In the genomic region with DNA sequence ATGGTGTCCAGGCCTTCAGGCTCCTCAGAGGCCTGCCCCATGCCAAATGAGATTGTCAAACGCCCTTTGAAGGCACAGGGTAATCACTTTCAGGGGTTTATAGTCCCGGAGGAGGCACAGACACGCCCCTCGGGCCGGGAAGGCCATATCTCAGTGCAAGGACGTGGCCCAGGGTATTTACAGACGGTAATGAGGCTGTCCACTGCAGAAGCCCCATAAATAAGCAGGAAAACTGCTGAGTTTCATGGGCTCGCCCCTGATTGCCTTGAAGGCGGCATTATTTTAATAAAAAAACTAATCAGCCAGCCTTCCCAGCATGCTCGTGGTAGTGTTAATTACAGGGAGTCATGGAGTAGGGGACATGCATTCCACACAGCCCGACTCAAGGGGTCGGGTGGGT, we compare ENCODE assay signal across 19 mouse cellular contexts. TPM values are rescaled to one million over a fixed set of nuclear protein-coding genes. Genes with fewer than 3 reads are reported as not detected.
DNase-seq lines count a peak whose midpoint lies in the region; ATAC-seq and TF ChIP-seq lines count a peak whose summit lies in the region.
"Had no signal": no experiment of that assay in that cellular context is flagged by ENCODE, and none has a peak within 500 bp of the region (broad histone marks: within the 10 kb centered on the region; RNA-seq: fewer than 3 reads in every experiment).

No protein-coding gene starts in this region.

- no peak overlapping the region for H3K27ac ChIP-seq in intestine, embryonic 16.5 days (ENCODE audit: low read length)
- no peak overlapping the region for H3K27ac ChIP-seq in intestine, embryonic 15.5 days
- H3K27ac ChIP-seq in limb, embryonic 10.5 days = peak overlapping the region; percentile 54
- H3K27ac ChIP-seq in neural tube, embryonic 13.5 days (replicated peaks) = 0 out of 2 replicates have a peak overlapping the region, but pooled peaks have one; percentile 13
- H3K27ac ChIP-seq in heart, embryonic 11.5 days (ENCODE audit: low read depth, low read length) = no peak overlapping the region
- no peak overlapping the region for H3K27ac ChIP-seq in lung, postnatal 0 days (ENCODE audit: low read length)
- H3K27ac ChIP-seq: embryonic facial prominence, embryonic 12.5 days; gastrocnemius, adult 2 months; hindbrain, embryonic 15.5 days had no signal

- no peak overlapping the region for H3K9ac ChIP-seq in intestine, embryonic 16.5 days (ENCODE audit: low read depth, low read length)
- no peak overlapping the region for H3K9ac ChIP-seq in intestine, embryonic 15.5 days
- no peak overlapping the region for H3K9ac ChIP-seq in neural tube, embryonic 13.5 days
- no peak overlapping the region for H3K9ac ChIP-seq in heart, embryonic 11.5 days (ENCODE audit: low read depth, low read length)
- no peak overlapping the region for H3K9ac ChIP-seq in lung, postnatal 0 days (replicated peaks; ENCODE audit: low read depth)
- H3K9ac ChIP-seq: embryonic facial prominence, embryonic 12.5 days; hindbrain, embryonic 15.5 days had no signal

- DNase-seq in forelimb bud, embryonic 11.5 days (ENCODE audit: low read depth, low spot score) = peak; percentile 63
- peak; percentile 49 for DNase-seq in limb, embryonic 10.5 days (ENCODE audit: low spot score)
- no peak for DNase-seq in lung, postnatal 0 days (ENCODE audit: low spot score)
- DNase-seq: adrenal gland, adult 2 months; adrenal gland, postnatal 25 days; cerebellum, adult 2 months; cerebellum, postnatal 10 days; gastrocnemius, adult 2 months; gastrocnemius, postnatal 25 days; heart, postnatal 10 days; heart, postnatal 4 days had no signal

- H3K36me3 ChIP-seq in intestine, embryonic 16.5 days (ENCODE audit: control insufficient read depth, insufficient read depth, low read length) = no peaks in the 10 kb centered on the region
- H3K36me3 ChIP-seq in intestine, embryonic 15.5 days = no peaks in the 10 kb centered on the region
- H3K36me3 ChIP-seq in limb, embryonic 10.5 days = no peaks in the 10 kb centered on the region
- no peaks in the 10 kb centered on the region for H3K36me3 ChIP-seq in neural tube, embryonic 13.5 days
- no peaks in the 10 kb centered on the region for H3K36me3 ChIP-seq in heart, embryonic 11.5 days (ENCODE audit: control insufficient read depth, insufficient read depth, low read length)
- no peaks in the 10 kb centered on the region for H3K36me3 ChIP-seq in lung, postnatal 0 days (ENCODE audit: insufficient read depth, low read length)
- H3K36me3 ChIP-seq: embryonic facial prominence, embryonic 12.5 days; hindbrain, embryonic 15.5 days had no signal

- no peak overlapping the region for H3K4me2 ChIP-seq in intestine, embryonic 16.5 days (ENCODE audit: low read depth, low read length)
- H3K4me2 ChIP-seq in intestine, embryonic 15.5 days (replicated peaks) = no peak overlapping the region
- no peak overlapping the region for H3K4me2 ChIP-seq in neural tube, embryonic 13.5 days
- no peak overlapping the region for H3K4me2 ChIP-seq in heart, embryonic 11.5 days
- H3K4me2 ChIP-seq in lung, postnatal 0 days (replicated peaks; ENCODE audit: low read depth, low read length) = no peak overlapping the region
- H3K4me2 ChIP-seq: embryonic facial prominence, embryonic 12.5 days; hindbrain, embryonic 15.5 days had no signal

- 27% methylated on average over 12 of the region's 12 CpGs for WGBS in intestine, embryonic 16.5 days
- 30% methylated on average over 12 of the region's 12 CpGs for WGBS in intestine, embryonic 15.5 days
- 27% methylated on average over 12 of the region's 12 CpGs for WGBS in limb, embryonic 10.5 days
- WGBS in neural tube, embryonic 13.5 days = 10% methylated on average over 12 of the region's 12 CpGs
- 64% methylated on average over 12 of the region's 12 CpGs for WGBS in heart, embryonic 11.5 days (ENCODE audit: insufficient replicate concordance)
- WGBS in lung, postnatal 0 days = 71% methylated on average over 12 of the region's 12 CpGs

- H3K4me1 ChIP-seq in intestine, embryonic 16.5 days (ENCODE audit: control insufficient read depth, insufficient read depth, low read length) = peaks cover 9% of the 10 kb centered on the region; the same call in 1 of the 2 replicates
- H3K4me1 ChIP-seq in intestine, embryonic 15.5 days (replicated peaks) = peaks cover 12% of the 10 kb centered on the region; the same call in 1 of the 2 replicates
- peaks cover 72% of the 10 kb centered on the region for H3K4me1 ChIP-seq in limb, embryonic 10.5 days
- peaks cover 52% of the 10 kb centered on the region for H3K4me1 ChIP-seq in neural tube, embryonic 13.5 days (replicated peaks)
- H3K4me1 ChIP-seq in heart, embryonic 11.5 days (ENCODE audit: control insufficient read depth, insufficient read depth, low read length) = no peaks in the 10 kb centered on the region
- no peaks in the 10 kb centered on the region for H3K4me1 ChIP-seq in lung, postnatal 0 days (ENCODE audit: insufficient read depth, low read depth, low read length)
- H3K4me1 ChIP-seq: embryonic facial prominence, embryonic 12.5 days had no signal

- peak; percentile 35; the same call in 1 of the 2 replicates for ATAC-seq in intestine, embryonic 16.5 days
- ATAC-seq in intestine, embryonic 15.5 days = no peak
- ATAC-seq in neural tube, embryonic 13.5 days (ENCODE audit: low read depth) = no peak
- ATAC-seq in heart, embryonic 11.5 days (replicated peaks; ENCODE audit: insufficient number of reproducible peaks, low FRiP score, low TSS enrichment) = no peak
- no peak for ATAC-seq in lung, postnatal 0 days
- ATAC-seq: forebrain, embryonic 16.5 days had no signal

- no peak for TF ChIP-seq CTCF in lung, postnatal 0 days (IDR thresholded peaks at IDR 0.05)

- no peak overlapping the region for H3K4me3 ChIP-seq in intestine, embryonic 16.5 days (ENCODE audit: low read length)
- H3K4me3 ChIP-seq in intestine, embryonic 15.5 days (replicated peaks) = no peak overlapping the region
- H3K4me3 ChIP-seq in limb, embryonic 10.5 days = no peak overlapping the region
- H3K4me3 ChIP-seq in neural tube, embryonic 13.5 days = no peak overlapping the region
- H3K4me3 ChIP-seq in heart, embryonic 11.5 days (ENCODE audit: low read depth, low read length) = no peak overlapping the region
- no peak overlapping the region for H3K4me3 ChIP-seq in lung, postnatal 0 days (ENCODE audit: low read depth, low read length)
- H3K4me3 ChIP-seq: embryonic facial prominence, embryonic 12.5 days; gastrocnemius, adult 2 months; hindbrain, embryonic 15.5 days had no signal

- H3K9me3 ChIP-seq in intestine, embryonic 16.5 days (ENCODE audit: control insufficient read depth, low read length) = no peaks in the 10 kb centered on the region
- H3K9me3 ChIP-seq in intestine, embryonic 15.5 days = no peaks in the 10 kb centered on the region
- H3K9me3 ChIP-seq in limb, embryonic 10.5 days (replicated peaks) = no peaks in the 10 kb centered on the region
- H3K9me3 ChIP-seq in neural tube, embryonic 13.5 days = no peaks in the 10 kb centered on the region
- no peaks in the 10 kb centered on the region for H3K9me3 ChIP-seq in heart, embryonic 11.5 days (replicated peaks; ENCODE audit: control insufficient read depth, low read length)
- no peaks in the 10 kb centered on the region for H3K9me3 ChIP-seq in lung, postnatal 0 days (ENCODE audit: low read length)
- H3K9me3 ChIP-seq: embryonic facial prominence, embryonic 12.5 days; hindbrain, embryonic 15.5 days had no signal

- TF ChIP-seq EP300 in lung, postnatal 0 days (IDR thresholded peaks at IDR 0.05) = no peak

- no peaks in the 10 kb centered on the region for H3K27me3 ChIP-seq in intestine, embryonic 16.5 days (replicated peaks; ENCODE audit: control insufficient read depth, insufficient read depth, low read length)
- no peaks in the 10 kb centered on the region for H3K27me3 ChIP-seq in intestine, embryonic 15.5 days (replicated peaks)
- peaks cover 27% of the 10 kb centered on the region; the same call in 1 of the 2 replicates for H3K27me3 ChIP-seq in limb, embryonic 10.5 days (ENCODE audit: low read depth, poor library complexity, severe bottlenecking)
- H3K27me3 ChIP-seq in neural tube, embryonic 13.5 days = peaks cover 2% of the 10 kb centered on the region; the same call in 1 of the 2 replicates
- peaks cover 10% of the 10 kb centered on the region; the same call in 1 of the 2 replicates for H3K27me3 ChIP-seq in heart, embryonic 11.5 days (ENCODE audit: control insufficient read depth, insufficient read depth, low read length)
- no peaks in the 10 kb centered on the region for H3K27me3 ChIP-seq in lung, postnatal 0 days (replicated peaks; ENCODE audit: insufficient read depth, low read length)
- H3K27me3 ChIP-seq: embryonic facial prominence, embryonic 12.5 days had no signal

RNA-seq across cellular contexts. Expression of a gene that starts 26.8 kb away (rescaled TPM):
- polyA plus RNA-seq in intestine, embryonic 16.5 days (2015; fragmentation: Nextera tagmentation; extraction: Ambion mirVana) = 0.10 and 0.18 TPM in 2 replicates
- polyA plus RNA-seq in intestine, embryonic 15.5 days (2015; fragmentation: Nextera tagmentation; extraction: Ambion mirVana) = 0.30 and 0.36 TPM in 2 replicates
- not detected in 2 replicates for polyA plus RNA-seq in limb, embryonic 10.5 days (2016; fragmentation: Nextera tagmentation; extraction: Ambion mirVana)
- 0.27 and 0.30 TPM in 2 replicates for polyA plus RNA-seq in neural tube, embryonic 13.5 days (2015; fragmentation: Nextera tagmentation; extraction: Ambion mirVana)
- polyA plus RNA-seq in heart, embryonic 11.5 days (2014; fragmentation: Nextera tagmentation; extraction: Ambion mirVana) = 8.7 and 8.9 TPM in 2 replicates
- polyA plus RNA-seq in lung, postnatal 0 days (2015; fragmentation: Nextera tagmentation; extraction: Ambion mirVana) = 0.04 TPM in 1 of 2 replicates, not detected in the other
- polyA plus RNA-seq: embryonic facial prominence, embryonic 12.5 days; forebrain, embryonic 11.5 days had no signal

RNA-seq across cellular contexts. Expression of a gene that starts 54.1 kb away (rescaled TPM):
- polyA plus RNA-seq in intestine, embryonic 16.5 days (2015; fragmentation: Nextera tagmentation; extraction: Ambion mirVana) = 2.5 and 2.8 TPM in 2 replicates
- polyA plus RNA-seq in intestine, embryonic 15.5 days (2015; fragmentation: Nextera tagmentation; extraction: Ambion mirVana) = 2.4 and 3.2 TPM in 2 replicates
- polyA plus RNA-seq in limb, embryonic 10.5 days (2016; fragmentation: Nextera tagmentation; extraction: Ambion mirVana) = not detected in 2 replicates
- 35.3 and 36.6 TPM in 2 replicates for polyA plus RNA-seq in neural tube, embryonic 13.5 days (2015; fragmentation: Nextera tagmentation; extraction: Ambion mirVana)
- polyA plus RNA-seq in heart, embryonic 11.5 days (2014; fragmentation: Nextera tagmentation; extraction: Ambion mirVana) = 0.69 and 0.73 TPM in 2 replicates
- polyA plus RNA-seq in lung, postnatal 0 days (2015; fragmentation: Nextera tagmentation; extraction: Ambion mirVana) = 0.07 TPM in 1 of 2 replicates, not detected in the other

Comparison
In these comparisons a context has a peak if more than half of its experiments do, and no peak if none do; other contexts are left out.
1. H3K27ac ChIP-seq: peak in limb, embryonic 10.5 days (single experiment) and neural tube, embryonic 13.5 days (single experiment); none in intestine, embryonic 16.5 days (single experiment), intestine, embryonic 15.5 days (single experiment), heart, embryonic 11.5 days (single experiment) and lung, postnatal 0 days (single experiment).